Mouse (Mus musculus) adrenal gland, postnatal 14 days (tissue): ENCODE data around the gene Rabgap1l. TPM values are rescaled to one million over a fixed set of nuclear protein-coding genes. Genes with fewer than 3 reads are reported as not detected.
A peak's percentile ranks its signal among the peaks of the same experiment; 100 is the strongest.

ENCODE experiments used
- DNase-seq: peaks from one replicate; pipeline ENCODE4 v3.0.0; 2021; ENCODE audit warnings: mixed read lengths
- total RNA-seq: library from RNA; stranded (reverse); gene quantifications from 2 replicates; pipeline ENCODE4 v1.2.3, GENCODE M21; 2021

The Rabgap1l gene
- total RNA-seq, 1 experiment from 2014 or later = 26.5 TPM

- DNase-seq = no peak
These were observed 198.9 kb downstream of the Rabgap1l start for GRCm38 (mm10) chr1:160594066-160594465.

GRCm38 (mm10) chr1:160588911-160589590, 204.0 kb downstream of the Rabgap1l start:
- DNase-seq = no peak

- no peak for DNase-seq
These were observed 213.4 kb downstream of the Rabgap1l start for GRCm38 (mm10) chr1:160579309-160580233.

GRCm38 (mm10) chr1:160576124-160576523, 216.9 kb downstream of the Rabgap1l start:
- DNase-seq = no peak

GRCm38 (mm10) chr1:160574039-160574438, 219.0 kb downstream of the Rabgap1l start:
- no peak for DNase-seq

- DNase-seq = no peak
These were observed 226.6 kb downstream of the Rabgap1l start for GRCm38 (mm10) chr1:160566458-160566857.

- peak; percentile 12 for DNase-seq
These were observed 231.6 kb downstream of the Rabgap1l start for GRCm38 (mm10) chr1:160561381-160561780.

GRCm38 (mm10) chr1:160550636-160551035, 242.4 kb downstream of the Rabgap1l start:
- no peak for DNase-seq

GRCm38 (mm10) chr1:160547934-160548876, 244.8 kb downstream of the Rabgap1l start:
- no peak for DNase-seq

GRCm38 (mm10) chr1:160535649-160536048, 257.4 kb downstream of the Rabgap1l start:
- no peak for DNase-seq

GRCm38 (mm10) chr1:160534571-160535335, 258.3 kb downstream of the Rabgap1l start:
- no peak for DNase-seq

- no peak for DNase-seq
These were observed 259.7 kb downstream of the Rabgap1l start for GRCm38 (mm10) chr1:160533209-160533820.

GRCm38 (mm10) chr1:160531402-160531801, 261.6 kb downstream of the Rabgap1l start:
- peak; percentile 79 for DNase-seq

GRCm38 (mm10) chr1:160521918-160522317, 271.1 kb downstream of the Rabgap1l start:
- no peak for DNase-seq

- DNase-seq = no peak
These were observed 272.3 kb downstream of the Rabgap1l start for GRCm38 (mm10) chr1:160520665-160521064.

- DNase-seq = no peak
These were observed 273.0 kb downstream of the Rabgap1l start for GRCm38 (mm10) chr1:160519896-160520465.

GRCm38 (mm10) chr1:160518552-160518951, 274.5 kb downstream of the Rabgap1l start:
- no peak for DNase-seq

- no peak for DNase-seq
These were observed 285.2 kb downstream of the Rabgap1l start for GRCm38 (mm10) chr1:160507766-160508165.

- DNase-seq = no peak
These were observed 296.0 kb downstream of the Rabgap1l start for GRCm38 (mm10) chr1:160496906-160497577.

- no peak for DNase-seq
These were observed 307.3 kb downstream of the Rabgap1l start for GRCm38 (mm10) chr1:160485731-160486130.
